Mouse (Mus musculus): ENCODE results near the gene Zzef1.

Zzef1 gene

GRCm38 (mm10) chr11:72805232-72805631 lies 9.2 kb downstream of the Zzef1 start:
- no peak for DNase-seq (ENCODE audit: extremely low read depth, low read depth, low spot score)

DNA sequence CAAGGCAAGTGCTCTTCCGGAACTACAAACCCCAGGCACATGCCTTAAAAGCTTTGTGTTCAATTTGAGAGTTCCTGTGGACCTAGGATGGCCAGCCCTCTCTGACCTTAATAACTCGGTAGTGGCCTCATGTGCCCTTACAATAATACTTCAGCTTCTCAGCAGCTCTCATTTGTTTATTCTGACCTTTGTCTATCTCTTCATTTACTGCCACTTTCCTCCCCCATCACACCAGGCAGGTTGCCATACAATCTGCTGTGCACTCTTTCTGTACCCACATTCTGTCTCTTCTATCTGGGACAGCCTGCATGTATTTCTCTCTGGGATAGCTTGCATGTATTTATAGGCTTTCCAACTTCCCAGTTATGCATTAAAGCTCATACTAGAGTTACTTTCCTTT lies 10.5 kb downstream of the Zzef1 start:
- DNase-seq (ENCODE audit: extremely low read depth, low read depth, low spot score), result no peak

DNA sequence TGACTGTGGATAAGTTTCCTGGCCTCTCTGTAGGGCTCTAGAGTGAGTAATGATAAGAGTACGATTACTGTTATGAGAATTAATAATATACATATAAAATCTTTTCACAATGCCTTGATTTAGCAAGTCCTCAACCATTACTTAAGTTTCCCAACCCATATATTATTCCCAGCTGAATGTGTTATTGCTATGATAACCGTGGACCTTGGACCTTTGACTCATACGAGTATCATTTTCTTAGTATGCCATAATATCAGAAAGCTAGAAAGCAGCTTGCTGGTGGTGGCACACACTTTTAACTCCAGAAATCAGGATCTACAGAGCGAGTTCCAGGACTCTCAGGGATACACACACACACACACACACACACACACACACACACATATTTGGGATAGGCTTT lies 12.0 kb downstream of the Zzef1 start:
- DNase-seq (ENCODE audit: extremely low read depth, low read depth, low spot score), result no peak

DNA sequence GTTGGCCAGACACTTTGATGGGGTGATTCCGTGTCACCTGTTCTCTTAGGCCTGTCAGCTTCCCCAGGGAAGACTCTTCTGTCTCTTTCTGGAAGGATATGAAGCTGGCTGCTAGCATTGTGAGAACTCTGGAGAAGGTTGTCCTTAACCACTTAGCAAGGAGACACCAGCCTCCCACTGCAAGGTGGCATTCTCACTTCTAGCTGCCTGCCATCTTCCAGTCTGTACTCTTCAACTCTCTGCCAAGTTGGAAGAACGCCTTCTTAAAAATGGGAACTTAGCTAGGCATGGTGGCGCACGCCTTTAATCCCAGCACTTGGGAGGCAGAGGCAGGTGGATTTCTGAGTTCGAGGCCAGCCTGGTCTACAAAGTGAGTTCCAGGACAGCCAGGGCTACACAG lies 17.7 kb downstream of the Zzef1 start:
- no peak for DNase-seq (ENCODE audit: extremely low read depth, low read depth, low spot score)

- DNase-seq (ENCODE audit: extremely low read depth, low read depth, low spot score), result no peak
Observed at GRCm38 (mm10) chr11:72814188-72814587, 18.2 kb downstream of the Zzef1 start.

- DNase-seq (ENCODE audit: extremely low read depth, low read depth, low spot score), result no peak
Observed at GRCm38 (mm10) chr11:72816859-72817258, 20.8 kb downstream of the Zzef1 start.

- DNase-seq (ENCODE audit: extremely low read depth, low read depth, low spot score), result no peak
Observed at GRCm38 (mm10) chr11:72818067-72818466, 22.0 kb downstream of the Zzef1 start.

DNA sequence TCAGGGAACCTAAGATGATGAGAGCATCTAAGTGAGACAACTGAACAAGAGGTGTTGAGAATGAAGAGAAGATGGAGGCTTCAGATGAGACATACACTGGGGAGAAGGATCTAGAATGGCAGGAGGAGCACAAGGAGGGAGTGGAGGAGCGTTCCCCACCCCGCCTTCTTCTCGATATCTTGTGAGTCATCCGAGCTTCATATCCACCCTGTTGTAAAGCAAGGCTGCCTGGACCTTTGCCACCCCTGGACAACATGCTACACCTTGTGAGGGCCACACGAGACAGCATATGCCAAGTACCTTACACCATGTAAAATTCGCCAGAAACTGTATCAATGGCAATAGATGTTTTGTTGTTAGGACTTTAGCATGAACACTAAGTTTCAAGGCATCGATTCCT lies 25.0 kb downstream of the Zzef1 start:
- no peak for DNase-seq (ENCODE audit: extremely low read depth, low read depth, low spot score)

DNA sequence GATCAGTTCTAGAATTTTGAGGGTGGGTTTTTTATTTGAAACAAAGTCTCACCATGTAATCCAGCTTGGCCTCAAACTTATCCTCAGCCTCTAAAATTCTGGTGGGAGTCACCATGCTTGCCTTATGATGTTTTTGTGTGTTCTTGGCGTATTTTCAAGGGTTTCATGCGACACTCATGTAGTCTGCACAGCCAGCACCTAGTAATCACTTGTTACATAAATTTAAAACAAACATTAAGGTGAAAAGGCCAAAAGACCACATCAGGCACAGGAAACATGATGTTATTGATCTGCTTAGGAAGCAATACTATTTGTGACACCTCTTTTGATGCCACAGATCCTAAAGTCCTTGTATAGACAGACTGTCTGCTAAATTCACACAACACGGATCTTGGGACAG lies 33.8 kb downstream of the Zzef1 start:
- DNase-seq (ENCODE audit: extremely low read depth, low read depth, low spot score), result no peak

DNA sequence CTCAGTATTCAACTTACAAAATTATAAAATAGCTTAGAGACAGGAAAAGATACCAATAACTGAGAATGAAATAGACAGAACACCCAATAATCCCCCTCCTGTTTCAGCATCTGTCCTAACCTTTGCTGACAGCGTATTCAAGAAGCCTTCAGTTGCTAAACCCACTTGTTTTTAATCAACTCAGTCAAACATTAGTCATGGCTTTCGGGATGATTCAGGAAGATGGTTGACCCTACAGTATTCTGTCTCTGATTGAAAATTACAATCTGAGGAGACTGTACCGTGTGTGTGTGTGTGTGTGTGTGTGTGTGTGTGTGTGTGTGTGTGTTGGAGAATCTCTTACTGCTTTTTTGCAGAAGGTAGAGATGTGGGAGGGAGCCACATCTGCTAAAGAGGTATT lies 46.7 kb downstream of the Zzef1 start:
- DNase-seq (ENCODE audit: extremely low read depth, low read depth, low spot score), result no peak

GRCm38 (mm10) chr11:72843576-72843975 lies 47.5 kb downstream of the Zzef1 start:
- no peak for DNase-seq (ENCODE audit: extremely low read depth, low read depth, low spot score)

DNA sequence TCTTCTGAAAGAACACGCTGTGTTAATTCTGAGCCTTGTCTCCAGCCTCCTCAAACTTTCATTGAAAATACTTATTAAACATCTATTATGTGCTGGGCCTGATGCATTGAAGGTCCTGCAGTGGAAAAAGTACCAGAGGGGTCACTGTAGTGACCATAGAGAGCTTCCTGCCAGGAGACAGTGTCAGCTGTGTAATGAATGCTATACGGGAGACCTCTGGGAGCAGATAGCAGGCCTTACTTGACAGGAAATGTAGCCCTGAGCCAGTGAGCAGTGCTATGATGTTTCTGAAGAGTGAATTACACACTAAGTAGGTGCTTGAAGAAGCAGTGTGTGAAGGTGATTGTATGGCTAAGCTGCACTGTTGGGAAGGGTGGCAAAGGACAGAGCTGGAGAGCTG lies 49.5 kb downstream of the Zzef1 start:
- no peak for DNase-seq (ENCODE audit: extremely low read depth, low read depth, low spot score)

DNA sequence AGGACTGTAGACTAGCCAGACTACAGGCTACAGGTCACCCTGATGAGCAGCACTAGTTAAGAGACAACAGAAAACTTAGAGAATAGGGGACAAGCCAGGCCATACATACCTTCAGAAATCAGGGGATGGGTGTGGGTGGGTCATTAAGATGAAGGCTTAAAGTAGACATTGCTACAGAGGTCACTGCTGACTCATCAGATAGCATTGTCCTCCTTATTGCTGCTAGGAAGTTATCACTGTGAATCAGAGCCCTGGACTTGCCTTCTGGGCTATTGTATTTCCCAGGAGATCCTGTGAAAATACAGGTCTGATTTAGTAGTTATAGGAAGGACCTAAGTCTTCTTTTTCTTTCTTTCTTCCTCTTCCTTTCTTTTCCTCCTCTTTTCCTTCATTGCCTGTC lies 50.7 kb downstream of the Zzef1 start:
- peak; percentile 1 for DNase-seq (ENCODE audit: extremely low read depth, low read depth, low spot score)

DNA sequence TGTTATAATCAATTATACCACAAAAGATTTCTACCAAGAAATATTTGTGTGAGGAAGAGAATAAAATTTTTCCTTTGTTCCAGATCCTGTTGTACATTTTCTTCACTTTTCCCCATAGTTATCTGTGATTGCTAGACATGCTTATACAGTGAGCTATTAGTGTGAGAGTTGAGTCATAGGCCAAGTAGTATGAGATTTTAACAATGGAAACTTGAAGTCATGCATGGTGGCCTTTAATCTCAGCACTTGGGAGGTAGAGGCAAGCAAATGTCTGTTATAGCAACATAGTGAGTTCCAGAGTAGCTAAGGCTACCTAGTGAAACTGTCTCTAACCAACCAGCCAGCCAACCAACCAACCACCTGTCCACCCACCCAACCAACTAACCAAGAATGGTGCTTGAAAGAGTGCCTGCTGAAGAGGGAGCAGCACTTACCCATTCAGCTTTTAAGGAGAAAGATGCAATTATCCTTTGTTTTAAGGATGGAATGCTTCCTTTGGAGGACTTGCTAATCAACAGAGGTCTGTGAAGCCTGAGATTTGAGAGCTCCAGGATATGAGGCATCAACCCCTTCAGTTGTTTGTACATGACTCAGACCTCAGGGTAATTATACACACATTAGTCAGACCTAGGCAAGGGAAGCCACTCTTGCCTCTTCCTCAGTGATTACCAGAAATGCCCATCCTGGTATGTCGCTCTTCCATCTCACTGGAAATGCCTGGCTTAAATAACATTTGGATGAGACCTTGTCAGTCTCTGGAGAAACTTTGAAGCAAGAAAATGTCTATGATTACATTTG lies 52.0 kb downstream of the Zzef1 start:
- DNase-seq (ENCODE audit: extremely low read depth, low read depth, low spot score), result no peak

DNA sequence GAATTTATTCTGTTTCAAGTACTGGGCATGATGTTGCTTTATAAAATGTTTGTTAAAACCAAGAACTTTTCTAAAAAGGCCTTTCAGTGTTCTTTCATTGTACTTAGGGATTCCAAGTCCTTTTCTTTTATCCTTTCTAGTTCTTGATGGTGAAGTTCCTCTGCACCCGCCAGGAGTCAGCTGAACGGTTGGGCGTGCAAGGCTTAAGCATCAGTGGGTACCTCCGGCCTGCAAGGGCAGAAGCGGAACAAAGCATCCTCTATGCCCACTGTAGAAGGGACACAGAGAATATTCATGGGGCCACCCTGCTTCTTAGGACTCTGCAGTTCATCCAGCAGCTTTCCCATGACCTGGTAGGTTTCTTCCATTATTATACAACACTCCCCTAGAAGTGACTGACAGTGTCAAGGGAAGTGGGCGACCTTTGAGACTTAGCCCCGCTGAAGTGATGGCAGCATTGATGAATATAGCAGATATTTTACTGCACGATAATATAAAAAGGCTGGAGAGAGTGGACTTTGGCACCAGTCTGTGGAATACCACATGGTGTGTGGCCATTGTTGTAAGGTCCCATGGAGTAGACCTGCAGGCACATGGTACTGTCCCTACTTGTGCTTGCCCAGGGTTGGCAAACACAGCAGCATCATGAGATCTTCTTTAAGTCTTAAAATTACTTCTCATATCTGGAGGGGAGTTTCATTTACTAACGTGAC lies 54.5 kb downstream of the Zzef1 start:
- no peak for DNase-seq (ENCODE audit: extremely low read depth, low read depth, low spot score)

DNA sequence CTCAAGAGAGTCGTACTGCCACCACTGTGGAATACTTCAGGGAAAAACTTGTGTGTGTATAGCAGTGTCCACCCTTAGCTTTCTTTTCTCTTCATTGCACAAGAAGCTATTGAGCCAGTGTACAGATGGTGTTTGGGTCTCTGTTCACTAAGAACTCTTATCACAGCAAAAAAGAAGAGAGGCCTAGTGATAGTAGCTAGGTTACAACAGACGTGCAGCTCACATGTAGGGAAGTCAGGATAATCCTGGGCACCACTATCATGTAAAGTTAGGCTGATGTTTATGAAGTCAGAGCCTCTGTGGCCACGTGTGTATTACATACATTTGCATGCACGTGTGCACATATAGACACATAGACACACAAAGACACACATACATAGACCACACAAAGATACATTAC lies 55.2 kb downstream of the Zzef1 start:
- no peak for DNase-seq (ENCODE audit: extremely low read depth, low read depth, low spot score)

DNA sequence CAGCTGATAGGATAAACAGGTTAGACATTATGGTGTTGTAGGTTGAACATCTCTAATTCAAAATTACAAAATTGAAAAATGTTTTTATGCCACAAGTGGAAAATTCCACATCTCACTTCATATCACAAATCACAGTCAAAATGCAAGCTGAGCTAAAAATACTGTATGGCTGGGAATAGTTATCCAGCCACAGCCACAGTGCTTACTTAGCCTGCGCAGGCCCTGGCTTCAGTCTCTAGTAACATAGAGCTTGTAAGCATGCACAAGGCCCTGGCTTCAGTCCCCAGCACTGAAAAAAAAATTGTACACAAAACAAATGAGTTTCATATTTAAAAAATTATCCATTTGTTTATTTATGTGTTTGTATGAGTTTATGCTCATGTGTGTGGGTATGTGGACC lies 56.1 kb downstream of the Zzef1 start:
- DNase-seq (ENCODE audit: extremely low read depth, low read depth, low spot score), result no peak

DNA sequence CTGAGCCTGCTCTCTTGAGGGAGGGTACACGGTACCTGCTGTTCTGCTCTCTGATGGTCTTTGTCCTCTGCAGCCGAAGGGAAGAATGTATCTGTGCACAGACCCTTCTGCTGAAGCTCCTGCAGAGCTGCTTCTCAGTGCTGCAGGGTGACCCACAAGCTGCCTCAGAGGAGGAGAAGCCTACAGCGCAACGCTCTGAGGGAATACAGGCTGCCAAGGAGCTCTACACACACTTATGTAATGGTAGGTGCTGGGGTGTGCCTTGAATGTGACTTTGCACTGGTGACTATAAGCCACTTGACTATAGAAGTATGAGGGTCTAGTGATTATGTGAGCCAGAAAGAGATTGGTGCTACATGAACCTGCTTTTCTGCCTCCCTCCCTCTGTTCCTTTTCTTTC lies 57.1 kb downstream of the Zzef1 start:
- no peak for DNase-seq (ENCODE audit: extremely low read depth, low read depth, low spot score)

GRCm38 (mm10) chr11:72854251-72854650 lies 58.2 kb downstream of the Zzef1 start:
- DNase-seq (ENCODE audit: extremely low read depth, low read depth, low spot score), result no peak

GRCm38 (mm10) chr11:72856764-72857163 lies 60.7 kb downstream of the Zzef1 start:
- no peak for DNase-seq (ENCODE audit: extremely low read depth, low read depth, low spot score)

DNA sequence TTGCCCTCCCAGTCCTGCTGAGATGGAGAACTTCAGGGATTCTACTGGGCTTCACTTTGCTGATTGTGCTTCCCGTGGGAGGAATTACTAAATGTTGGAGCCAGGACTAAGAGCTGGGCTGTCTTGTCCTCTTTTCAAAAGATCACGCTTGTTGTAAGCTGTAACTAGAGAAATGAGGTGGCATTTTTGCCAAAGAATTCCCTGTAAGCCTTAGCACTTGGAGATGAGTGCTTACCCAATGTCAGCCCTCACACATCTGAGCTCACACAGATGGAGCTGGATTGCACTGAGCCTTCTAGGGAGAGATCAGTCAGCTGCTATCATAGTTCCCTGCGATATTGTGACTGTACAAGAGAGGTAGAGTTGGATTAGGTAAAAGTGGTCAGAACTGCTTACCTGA lies 65.2 kb downstream of the Zzef1 start:
- DNase-seq (ENCODE audit: extremely low read depth, low read depth, low spot score), result no peak

DNA sequence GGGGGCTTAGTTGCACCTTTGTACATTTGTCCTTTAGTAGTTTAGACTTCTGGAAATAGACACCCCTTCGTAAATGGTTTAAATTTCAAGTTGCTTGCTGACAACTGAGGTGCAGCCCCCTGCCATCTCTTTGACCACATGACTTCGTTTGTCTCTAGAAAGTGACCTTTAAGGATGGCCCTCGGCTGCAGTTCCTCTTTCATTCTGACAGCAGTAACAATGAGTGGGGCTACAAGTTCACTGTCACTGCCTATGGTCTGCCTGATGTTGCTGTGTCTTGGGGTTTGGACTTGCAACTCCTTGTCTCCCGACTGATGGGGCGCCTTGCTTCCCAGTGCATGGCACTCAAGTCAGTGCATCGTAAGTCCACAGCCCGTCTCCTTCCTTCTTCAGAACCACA lies 70.4 kb downstream of the Zzef1 start:
- DNase-seq (ENCODE audit: extremely low read depth, low read depth, low spot score), result no peak

GRCm38 (mm10) chr11:72872061-72872460 lies 76.0 kb downstream of the Zzef1 start:
- DNase-seq (ENCODE audit: extremely low read depth, low read depth, low spot score), result no peak
